ENCODE assay signal across 18 mouse cellular contexts in the genomic region with DNA sequence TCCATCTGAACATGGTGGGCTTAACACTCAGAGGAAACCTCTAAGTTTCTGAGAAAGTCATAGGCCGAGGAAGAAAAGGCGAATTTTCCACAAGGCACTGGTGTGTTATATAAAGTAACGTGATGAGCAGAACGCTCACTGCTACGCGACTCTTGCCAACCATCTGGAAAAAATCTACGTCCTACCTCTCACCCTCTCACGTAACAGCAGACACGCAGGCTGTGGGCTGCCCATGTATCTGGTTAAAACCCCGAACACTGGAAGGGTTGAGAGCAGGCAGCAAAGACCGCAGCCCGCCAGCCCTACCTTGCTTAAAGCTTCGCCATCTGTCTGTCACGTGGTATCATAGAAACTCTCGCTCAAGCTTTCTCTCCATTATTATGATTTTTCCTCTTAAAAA.
DNase-seq lines count a peak whose midpoint lies in the region; ATAC-seq and TF ChIP-seq lines count a peak whose summit lies in the region.
"Had no signal": no experiment of that assay in that cellular context is flagged by ENCODE, and none has a peak within 500 bp of the region (broad histone marks: within the 10 kb centered on the region; RNA-seq: fewer than 3 reads in every experiment).

No protein-coding gene starts in this region.

- DNase-seq in forebrain, embryonic 14.5 days (ENCODE audit: low spot score) = peak; percentile 8
- no peak for DNase-seq in forebrain, embryonic 11.5 days (ENCODE audit: low spot score)
- DNase-seq in CH12.LX (ENCODE audit: extremely low read depth) = peak; percentile 32
- DNase-seq in layer of hippocampus, adult 2 months (ENCODE audit: low spot score in 2 of 2) = peak; percentile 16 to 26
- DNase-seq in cerebellum, postnatal 4 days (ENCODE audit: low spot score in 2 of 2) = no peak
- DNase-seq in lung, postnatal 14 days = no peak
- DNase-seq: adrenal gland, adult 8-10 months; cerebellum, postnatal 10 days; gastrocnemius, postnatal 14 days; heart, postnatal 14 days; kidney, adult 2 months; lung, postnatal 36 days had no signal

- H3K79me2 ChIP-seq in CH12.LX (replicated peaks; ENCODE audit: control insufficient read depth, extremely low read depth, insufficient read depth, poor library complexity, severe bottlenecking) = no peaks in the 10 kb centered on the region; the same call in 1 of the 2 replicates

- dilution Hi-C loops in CH12.LX (cut with MboI; ENCODE audit: extremely low pct_ligation_motif_present, extremely low pct_unique_long_range_greater_than_20kb, low sequenced_read_pairs) = no loop called here

- H3K36me3 ChIP-seq in forebrain, embryonic 14.5 days (ENCODE audit: control insufficient read depth, insufficient read depth, low read length) = peaks cover 69% of the 10 kb centered on the region
- no peaks in the 10 kb centered on the region; the same call in 1 of the 2 replicates for H3K36me3 ChIP-seq in forebrain, embryonic 11.5 days (ENCODE audit: control insufficient read depth, insufficient read depth, low read length)
- peaks cover 50 to 79% of the 10 kb centered on the region in 2 experiments for H3K36me3 ChIP-seq in CH12.LX (replicated peaks in 1 of 2; ENCODE audit: control insufficient read depth in 1 of 2, insufficient read depth in 1 of 2, low read length in 1 of 2)
- peaks cover 71% of the 10 kb centered on the region for H3K36me3 ChIP-seq in limb, embryonic 13.5 days
- H3K36me3 ChIP-seq in neural tube, embryonic 15.5 days = peaks cover 28% of the 10 kb centered on the region
- H3K36me3 ChIP-seq: liver, embryonic 15.5 days had no signal

- no peak overlapping the region for H3K4me2 ChIP-seq in forebrain, embryonic 14.5 days (ENCODE audit: low read length)
- no peak overlapping the region for H3K4me2 ChIP-seq in forebrain, embryonic 11.5 days (ENCODE audit: low read depth, low read length, severe bottlenecking)
- H3K4me2 ChIP-seq in CH12.LX (ENCODE audit: insufficient read depth, low read depth, poor library complexity, severe bottlenecking) = no peak overlapping the region
- no peak overlapping the region for H3K4me2 ChIP-seq in limb, embryonic 13.5 days (replicated peaks)
- H3K4me2 ChIP-seq in neural tube, embryonic 15.5 days = no peak overlapping the region
- H3K4me2 ChIP-seq: liver, embryonic 15.5 days; midbrain, embryonic 13.5 days had no signal

- H3K9ac ChIP-seq in forebrain, embryonic 14.5 days (ENCODE audit: low read length) = no peak overlapping the region
- no peak overlapping the region for H3K9ac ChIP-seq in forebrain, embryonic 11.5 days (ENCODE audit: low read length)
- H3K9ac ChIP-seq in CH12.LX (ENCODE audit: insufficient read depth, low read depth) = no peak overlapping the region
- H3K9ac ChIP-seq in limb, embryonic 13.5 days = no peak overlapping the region
- no peak overlapping the region for H3K9ac ChIP-seq in neural tube, embryonic 15.5 days (replicated peaks)
- H3K9ac ChIP-seq: liver, embryonic 15.5 days; midbrain, embryonic 13.5 days had no signal

- no peak for ATAC-seq in forebrain, embryonic 14.5 days
- ATAC-seq in forebrain, embryonic 11.5 days (replicated peaks; ENCODE audit: low FRiP score) = no peak
- ATAC-seq in limb, embryonic 13.5 days (ENCODE audit: low FRiP score, low read depth) = peak; percentile 93
- no peak for ATAC-seq in neural tube, embryonic 15.5 days (ENCODE audit: low FRiP score)
- ATAC-seq: hindbrain, embryonic 16.5 days; midbrain, embryonic 13.5 days had no signal

- H3K27me3 ChIP-seq in forebrain, embryonic 14.5 days (replicated peaks; ENCODE audit: control insufficient read depth, insufficient read depth, low read length) = no peaks in the 10 kb centered on the region
- H3K27me3 ChIP-seq in forebrain, embryonic 11.5 days (ENCODE audit: control insufficient read depth, insufficient read depth, low read length) = no peaks in the 10 kb centered on the region
- H3K27me3 ChIP-seq in CH12.LX (replicated peaks) = no peaks in the 10 kb centered on the region
- H3K27me3 ChIP-seq in limb, embryonic 13.5 days = no peaks in the 10 kb centered on the region
- no peaks in the 10 kb centered on the region for H3K27me3 ChIP-seq in neural tube, embryonic 15.5 days (replicated peaks)
- H3K27me3 ChIP-seq: liver, embryonic 15.5 days; midbrain, embryonic 13.5 days had no signal

- H3K4me1 ChIP-seq in forebrain, embryonic 14.5 days (ENCODE audit: control insufficient read depth, insufficient read depth, low read length) = no peaks in the 10 kb centered on the region
- no peaks in the 10 kb centered on the region for H3K4me1 ChIP-seq in forebrain, embryonic 11.5 days (replicated peaks; ENCODE audit: control insufficient read depth, insufficient read depth, low read length)
- H3K4me1 ChIP-seq in CH12.LX (ENCODE audit: control insufficient read depth in 1 of 2, insufficient read depth in 2 of 2) = peaks cover 0 to 8% of the 10 kb centered on the region in 2 experiments; a peak in 2 of 4 replicates
- peaks cover 3% of the 10 kb centered on the region; the same call in 1 of the 2 replicates for H3K4me1 ChIP-seq in limb, embryonic 13.5 days
- no peaks in the 10 kb centered on the region for H3K4me1 ChIP-seq in neural tube, embryonic 15.5 days
- H3K4me1 ChIP-seq: liver, embryonic 15.5 days; midbrain, embryonic 13.5 days had no signal

- no peak for TF ChIP-seq CTCF in CH12.LX (conservative IDR thresholded peaks at IDR 0.05 in 1 of 2, IDR thresholded peaks at IDR 0.05 in 1 of 2; ENCODE audit: low read depth in 2 of 2, low read length in 2 of 2)
- TF ChIP-seq CTCF in layer of hippocampus, adult 2 months (conservative IDR thresholded peaks at IDR 0.05) = no peak

- no peak for TF ChIP-seq EP300 in CH12.LX (IDR thresholded peaks at IDR 0.05; ENCODE audit: low read length)

- in situ Hi-C loops in CH12.LX (cut with MboI; ENCODE audit: low pct_ligation_motif_present, low pct_unique_long_range_greater_than_20kb, low sequenced_read_pairs) = no loop called here

- H3K27ac ChIP-seq in forebrain, embryonic 14.5 days (ENCODE audit: low read depth, low read length) = no peak overlapping the region
- no peak overlapping the region for H3K27ac ChIP-seq in forebrain, embryonic 11.5 days (ENCODE audit: low read depth, low read length)
- no peak overlapping the region for H3K27ac ChIP-seq in CH12.LX (ENCODE audit: insufficient read depth, low read depth)
- H3K27ac ChIP-seq in layer of hippocampus, adult 2 months = peak overlapping the region; percentile 36; the same call in 1 of the 2 replicates
- H3K27ac ChIP-seq in limb, embryonic 13.5 days = no peak overlapping the region; the same call in 1 of the 2 replicates
- H3K27ac ChIP-seq in neural tube, embryonic 15.5 days (replicated peaks) = no peak overlapping the region
- H3K27ac ChIP-seq: liver, embryonic 15.5 days; midbrain, embryonic 13.5 days; stomach, postnatal 0 days had no signal

- 84% methylated on average over 15 of the region's 15 CpGs for WGBS in forebrain, embryonic 14.5 days
- whole genome bisulfite sequencing in forebrain, embryonic 11.5 days = 87% methylated on average over 15 of the region's 15 CpGs
- 55% methylated on average over 15 of the region's 15 CpGs for WGBS in limb, embryonic 13.5 days
- WGBS in neural tube, embryonic 15.5 days = 93% methylated on average over 15 of the region's 15 CpGs

- TF ChIP-seq POLR2A in CH12.LX (IDR thresholded peaks at IDR 0.05; ENCODE audit: low read depth, low read length) = no peak

- H3K4me3 ChIP-seq in forebrain, embryonic 14.5 days (ENCODE audit: low read depth, low read length) = no peak overlapping the region
- no peak overlapping the region for H3K4me3 ChIP-seq in forebrain, embryonic 11.5 days (ENCODE audit: low read depth, low read length)
- no peak overlapping the region for H3K4me3 ChIP-seq in CH12.LX (replicated peaks in 1 of 3; ENCODE audit: low read depth in 2 of 3, low read length in 2 of 3, poor library complexity in 1 of 3)
- H3K4me3 ChIP-seq in layer of hippocampus, adult 2 months = peak overlapping the region; percentile 28
- H3K4me3 ChIP-seq in limb, embryonic 13.5 days = no peak overlapping the region
- no peak overlapping the region for H3K4me3 ChIP-seq in neural tube, embryonic 15.5 days (replicated peaks)
- H3K4me3 ChIP-seq: liver, embryonic 15.5 days; midbrain, embryonic 13.5 days had no signal

- no peaks in the 10 kb centered on the region for H3K9me3 ChIP-seq in forebrain, embryonic 14.5 days (replicated peaks; ENCODE audit: control insufficient read depth, low read length)
- no peaks in the 10 kb centered on the region for H3K9me3 ChIP-seq in forebrain, embryonic 11.5 days (ENCODE audit: control insufficient read depth, low read length)
- no peaks in the 10 kb centered on the region for H3K9me3 ChIP-seq in CH12.LX (replicated peaks; ENCODE audit: low read length)
- no peaks in the 10 kb centered on the region for H3K9me3 ChIP-seq in limb, embryonic 13.5 days
- no peaks in the 10 kb centered on the region for H3K9me3 ChIP-seq in neural tube, embryonic 15.5 days (replicated peaks)
- H3K9me3 ChIP-seq: liver, embryonic 15.5 days; midbrain, embryonic 13.5 days had no signal

- no peak for TF ChIP-seq RAD21 in CH12.LX (IDR thresholded peaks at IDR 0.05; ENCODE audit: low read depth, low read length)

TF ChIP-seq in CH12.LX, 34 proteins besides CTCF, POLR2A, EP300 and RAD21:
- TF ChIP-seq USF1 (IDR thresholded peaks at IDR 0.05; ENCODE audit: low read depth, low read length) = peak; percentile 4; the same call in 1 of the 2 replicates
- no peak; the same call in 1 of the 2 replicates for TF ChIP-seq USF2 (conservative IDR thresholded peaks at IDR 0.05; ENCODE audit: low read depth, low read length)
- TF ChIP-seq MAX (IDR thresholded peaks at IDR 0.05; ENCODE audit: low read length) = 0 out of 2 replicates have a peak, but pooled peaks have one; percentile 7

Comparison
In these comparisons a context has a peak if more than half of its experiments do, and no peak if none do; other contexts are left out.
1. DNase-seq: peak in forebrain, embryonic 14.5 days (single experiment), CH12.LX (single experiment) and layer of hippocampus, adult 2 months (2 of 2); none in forebrain, embryonic 11.5 days (single experiment), cerebellum, postnatal 4 days (0 of 2) and lung, postnatal 14 days (single experiment).